Mouse (Mus musculus) heart, embryonic 15.5 days (tissue): Measurements from ENCODE around the gene Sfswap. TPM values are rescaled to one million over a fixed set of nuclear protein-coding genes. Genes with fewer than 3 reads are reported as not detected.

Experiments used
- ATAC-seq: fragments of 200-750 bp; cut with Nextera tagmentation; replicated peaks from 2 replicates; pipeline ENCODE4 v1.8.0; 2017; ENCODE audit warnings: low read depth, moderate TSS enrichment; ENCODE audit not compliant: insufficient number of reproducible peaks, insufficient read depth, low FRiP score
- H3K27ac ChIP-seq: fragments of 300-500 bp; sonication (generic); 2 replicates; pipeline ENCODE4 v1.5.1; 2015; ENCODE audit warnings: mild to moderate bottlenecking, inconsistent platforms
- H3K27me3 ChIP-seq: fragments of 300-500 bp; sonication (generic); 2 replicates; pipeline ENCODE4 v1.6.1; 2015; ENCODE audit warnings: inconsistent platforms
- H3K36me3 ChIP-seq: fragments of 300-500 bp; sonication (generic); 2 replicates; pipeline ENCODE4 v1.6.1; 2015; ENCODE audit warnings: mild to moderate bottlenecking, inconsistent platforms
- H3K4me1 ChIP-seq: fragments of 300-500 bp; sonication (generic); replicated peaks from 2 replicates; pipeline ENCODE4 v1.6.1; 2015; ENCODE audit warnings: inconsistent platforms
- H3K4me2 ChIP-seq: fragments of 300-500 bp; sonication (generic); 2 replicates; pipeline ENCODE4 v1.6.1; 2015; ENCODE audit warnings: inconsistent platforms, mild to moderate bottlenecking, moderate library complexity
- H3K4me3 ChIP-seq: fragments of 300-500 bp; sonication (generic); 2 replicates; pipeline ENCODE4 v1.5.1; 2015; ENCODE audit warnings: mild to moderate bottlenecking, inconsistent platforms
- H3K9ac ChIP-seq: fragments of 300-500 bp; sonication (generic); 2 replicates; pipeline ENCODE4 v1.6.1; 2015; ENCODE audit warnings: mild to moderate bottlenecking, inconsistent platforms
- H3K9me3 ChIP-seq: fragments of 300-500 bp; sonication (generic); replicated peaks from 2 replicates; pipeline ENCODE4 v1.6.1; 2016; ENCODE audit warnings: inconsistent platforms
- WGBS: fragments of 180-500 bp; shearing (Covaris S2); methylation state at CpG from one replicate; pipeline ENCODE4 v1.1.7; 2015; ENCODE audit warnings: mixed read lengths; 5-methylcytosine and 5-hydroxymethylcytosine counted together
- polyA plus RNA-seq: library from polyadenylated mRNA; unstranded; fragments of >200 nt; fragmentation: Nextera tagmentation; extraction: Ambion mirVana; gene quantifications from 2 replicates; pipeline ENCODE4 v1.2.1, GENCODE M21; 2015

Gene Sfswap
- polyA plus RNA-seq, 1 experiment from 2014 or later: 22.9 TPM

GRCm38 (mm10) chr5:129529571-129529970, 28.6 kb downstream of the Sfswap start:
- H3K4me2 ChIP-seq: no peak overlapping the region
- H3K4me1 ChIP-seq: peaks cover 8% of the 10 kb centered on the region; the same call in 1 of the 2 replicates
- ATAC-seq: no peak
- H3K9me3 ChIP-seq: no peaks in the 10 kb centered on the region
- 25% methylated on average over 1 of the region's 1 CpGs for WGBS
- H3K9ac ChIP-seq: no peak overlapping the region
- no peak overlapping the region for H3K4me3 ChIP-seq
- peaks cover 27% of the 10 kb centered on the region; the same call in 1 of the 2 replicates for H3K36me3 ChIP-seq
- no peak overlapping the region for H3K27ac ChIP-seq
- no peaks in the 10 kb centered on the region for H3K27me3 ChIP-seq

- H3K9ac ChIP-seq: no peak overlapping the region
- ATAC-seq: no peak
- peaks cover 15% of the 10 kb centered on the region; the same call in 1 of the 2 replicates for H3K36me3 ChIP-seq
- H3K4me2 ChIP-seq: no peak overlapping the region
- peaks cover 23% of the 10 kb centered on the region for H3K4me1 ChIP-seq
- no peaks in the 10 kb centered on the region for H3K27me3 ChIP-seq
- peak overlapping the region; percentile 53 for H3K27ac ChIP-seq
- H3K4me3 ChIP-seq: no peak overlapping the region
- WGBS: 79% methylated on average over 3 of the region's 3 CpGs
- H3K9me3 ChIP-seq: no peaks in the 10 kb centered on the region
Measured at GRCm38 (mm10) chr5:129533731-129534130, 32.7 kb downstream of the Sfswap start.

- 38% methylated on average over 2 of the region's 2 CpGs for WGBS
- peak; percentile 84 for ATAC-seq
- Histone ChIP-seq H3K9ac (no peak overlapping the region), H3K36me3 (peaks cover 22% of the 10 kb centered on the region), H3K4me3 (no peak overlapping the region), H3K4me1 (peaks cover 23% of the 10 kb centered on the region), H3K4me2 (no peak overlapping the region), H3K27me3 (no peaks in the 10 kb centered on the region), H3K27ac (peak overlapping the region; percentile 53), H3K9me3 (no peaks in the 10 kb centered on the region)
Measured at GRCm38 (mm10) chr5:129534500-129534899, 33.5 kb downstream of the Sfswap start.

GRCm38 (mm10) chr5:129535021-129535420, 34.0 kb downstream of the Sfswap start:
- Histone ChIP-seq H3K36me3 (peaks cover 23% of the 10 kb centered on the region), H3K27me3 (no peaks in the 10 kb centered on the region), H3K9ac (no peak overlapping the region), H3K9me3 (no peaks in the 10 kb centered on the region), H3K4me3 (no peak overlapping the region), H3K27ac (peak overlapping the region; percentile 53), H3K4me1 (peaks cover 23% of the 10 kb centered on the region), H3K4me2 (no peak overlapping the region)
- 93% methylated on average over 2 of the region's 2 CpGs for WGBS
- no peak for ATAC-seq

GRCm38 (mm10) chr5:129535431-129535830, 34.4 kb downstream of the Sfswap start:
- H3K4me2 ChIP-seq: no peak overlapping the region
- no peak overlapping the region for H3K9ac ChIP-seq
- H3K27me3 ChIP-seq: no peaks in the 10 kb centered on the region
- H3K36me3 ChIP-seq: peaks cover 24% of the 10 kb centered on the region
- no peak overlapping the region for H3K4me3 ChIP-seq
- 68% methylated on average over 3 of the region's 3 CpGs for WGBS
- peaks cover 23% of the 10 kb centered on the region for H3K4me1 ChIP-seq
- peak overlapping the region; percentile 29 for H3K27ac ChIP-seq
- ATAC-seq: no peak
- H3K9me3 ChIP-seq: no peaks in the 10 kb centered on the region

- 79% methylated on average over 4 of the region's 4 CpGs for WGBS
- no peak overlapping the region for H3K4me2 ChIP-seq
- H3K36me3 ChIP-seq: peaks cover 53% of the 10 kb centered on the region
- no peaks in the 10 kb centered on the region for H3K9me3 ChIP-seq
- ATAC-seq: no peak
- H3K27me3 ChIP-seq: no peaks in the 10 kb centered on the region
- no peak overlapping the region for H3K4me3 ChIP-seq
- H3K4me1 ChIP-seq: peaks cover 21% of the 10 kb centered on the region
- H3K27ac ChIP-seq: no peak overlapping the region
- H3K9ac ChIP-seq: no peak overlapping the region
Measured at GRCm38 (mm10) chr5:129538826-129539225, 37.8 kb downstream of the Sfswap start.

- ATAC-seq: no peak
- no peak overlapping the region for H3K9ac ChIP-seq
- 90% methylated on average over 3 of the region's 3 CpGs for WGBS
- H3K4me3 ChIP-seq: no peak overlapping the region
- no peak overlapping the region for H3K4me2 ChIP-seq
- H3K9me3 ChIP-seq: no peaks in the 10 kb centered on the region
- H3K4me1 ChIP-seq: no peaks in the 10 kb centered on the region
- H3K36me3 ChIP-seq: peaks cover 75% of the 10 kb centered on the region
- no peak overlapping the region for H3K27ac ChIP-seq
- no peaks in the 10 kb centered on the region for H3K27me3 ChIP-seq
Measured at GRCm38 (mm10) chr5:129542236-129542635, 41.2 kb downstream of the Sfswap start.

GRCm38 (mm10) chr5:129545787-129546186, 44.8 kb downstream of the Sfswap start:
- H3K4me1 ChIP-seq: no peaks in the 10 kb centered on the region
- H3K4me2 ChIP-seq: no peak overlapping the region
- peaks cover 87% of the 10 kb centered on the region for H3K36me3 ChIP-seq
- WGBS: 70% methylated on average over 9 of the region's 9 CpGs
- no peaks in the 10 kb centered on the region for H3K9me3 ChIP-seq
- no peak for ATAC-seq
- H3K4me3 ChIP-seq: no peak overlapping the region
- no peak overlapping the region for H3K9ac ChIP-seq
- H3K27ac ChIP-seq: no peak overlapping the region
- no peaks in the 10 kb centered on the region for H3K27me3 ChIP-seq

- H3K4me2 ChIP-seq: no peak overlapping the region
- H3K9me3 ChIP-seq: no peaks in the 10 kb centered on the region
- no peak overlapping the region for H3K9ac ChIP-seq
- H3K36me3 ChIP-seq: peaks cover 90% of the 10 kb centered on the region
- no peak overlapping the region for H3K4me3 ChIP-seq
- H3K4me1 ChIP-seq: no peaks in the 10 kb centered on the region
- H3K27me3 ChIP-seq: no peaks in the 10 kb centered on the region
- WGBS: 90% methylated on average over 12 of the region's 12 CpGs
- ATAC-seq: no peak
- no peak overlapping the region for H3K27ac ChIP-seq
Measured at GRCm38 (mm10) chr5:129549716-129550115, 48.7 kb downstream of the Sfswap start.

- H3K27ac ChIP-seq: no peak overlapping the region
- H3K36me3 ChIP-seq: peaks cover 92% of the 10 kb centered on the region
- H3K4me2 ChIP-seq: no peak overlapping the region
- no peak for ATAC-seq
- H3K4me1 ChIP-seq: no peaks in the 10 kb centered on the region
- no peak overlapping the region for H3K4me3 ChIP-seq
- H3K9ac ChIP-seq: no peak overlapping the region
- H3K9me3 ChIP-seq: no peaks in the 10 kb centered on the region
- WGBS: 96% methylated on average over 6 of the region's 6 CpGs
- H3K27me3 ChIP-seq: no peaks in the 10 kb centered on the region
Measured at GRCm38 (mm10) chr5:129550790-129551189, 49.8 kb downstream of the Sfswap start.

- H3K4me3 ChIP-seq: no peak overlapping the region
- H3K4me2 ChIP-seq: no peak overlapping the region
- no peaks in the 10 kb centered on the region for H3K9me3 ChIP-seq
- 89% methylated on average over 2 of the region's 2 CpGs for WGBS
- no peak for ATAC-seq
- H3K27me3 ChIP-seq: no peaks in the 10 kb centered on the region
- no peak overlapping the region for H3K27ac ChIP-seq
- H3K36me3 ChIP-seq: peaks cover 93% of the 10 kb centered on the region
- no peaks in the 10 kb centered on the region for H3K4me1 ChIP-seq
- no peak overlapping the region for H3K9ac ChIP-seq
Measured at GRCm38 (mm10) chr5:129551991-129552390, 51.0 kb downstream of the Sfswap start.

- no peak for ATAC-seq
- no peak overlapping the region for H3K4me2 ChIP-seq
- H3K4me1 ChIP-seq: no peaks in the 10 kb centered on the region
- WGBS: 85% methylated on average over 6 of the region's 6 CpGs
- H3K9me3 ChIP-seq: no peaks in the 10 kb centered on the region
- H3K9ac ChIP-seq: no peak overlapping the region
- H3K36me3 ChIP-seq: peaks cover 87% of the 10 kb centered on the region
- H3K4me3 ChIP-seq: no peak overlapping the region
- H3K27ac ChIP-seq: no peak overlapping the region
- no peaks in the 10 kb centered on the region for H3K27me3 ChIP-seq
Measured at GRCm38 (mm10) chr5:129553642-129554041, 52.6 kb downstream of the Sfswap start.
